Mouse (Mus musculus) MN1 (cell line): ENCODE results near the gene Nkx2-3.

Source experiments
- DNase-seq: peaks from one replicate; pipeline ENCODE4 v3.0.0-alpha.2; 2016; ENCODE audit warnings: low spot score

Nkx2-3 gene

GRCm38 (mm10) chr19:43618505-43619030 is 6.4 kb downstream of the Nkx2-3 start:
- DNase-seq: no peak

- DNase-seq: no peak
These were observed 7.9 kb downstream of the Nkx2-3 start for GRCm38 (mm10) chr19:43619916-43620479.

GRCm38 (mm10) chr19:43623913-43624312 is 11.8 kb downstream of the Nkx2-3 start:
- DNase-seq: peak; percentile 50

GRCm38 (mm10) chr19:43626160-43626559 is 14.0 kb downstream of the Nkx2-3 start:
- DNase-seq: no peak

GRCm38 (mm10) chr19:43627345-43627744 is 15.2 kb downstream of the Nkx2-3 start:
- DNase-seq: no peak

GRCm38 (mm10) chr19:43629088-43629487 is 17.0 kb downstream of the Nkx2-3 start:
- peak; percentile 54 for DNase-seq

GRCm38 (mm10) chr19:43630466-43631251 is 18.5 kb downstream of the Nkx2-3 start:
- peak; percentile 86 for DNase-seq

GRCm38 (mm10) chr19:43641833-43642232 is 29.7 kb downstream of the Nkx2-3 start:
- no peak for DNase-seq

- no peak for DNase-seq
These were observed 30.7 kb downstream of the Nkx2-3 start for GRCm38 (mm10) chr19:43642843-43643242.

- DNase-seq: no peak
These were observed 33.4 kb downstream of the Nkx2-3 start for GRCm38 (mm10) chr19:43645508-43645907.

GRCm38 (mm10) chr19:43646852-43647251 is 34.7 kb downstream of the Nkx2-3 start:
- DNase-seq: no peak

GRCm38 (mm10) chr19:43647261-43647660 is 35.1 kb downstream of the Nkx2-3 start:
- no peak for DNase-seq

GRCm38 (mm10) chr19:43648343-43648742 is 36.2 kb downstream of the Nkx2-3 start:
- no peak for DNase-seq

- DNase-seq: no peak
These were observed 39.2 kb downstream of the Nkx2-3 start for GRCm38 (mm10) chr19:43651241-43651785.

- DNase-seq: peak; percentile 46
These were observed 43.8 kb downstream of the Nkx2-3 start for GRCm38 (mm10) chr19:43655735-43656492.

- no peak for DNase-seq
These were observed 47.5 kb downstream of the Nkx2-3 start for GRCm38 (mm10) chr19:43659632-43660031.

- no peak for DNase-seq
These were observed 48.6 kb downstream of the Nkx2-3 start for GRCm38 (mm10) chr19:43660774-43661173.

GRCm38 (mm10) chr19:43662176-43662967 is 50.2 kb downstream of the Nkx2-3 start:
- DNase-seq: no peak

GRCm38 (mm10) chr19:43663471-43663870 is 51.3 kb downstream of the Nkx2-3 start:
- peak; percentile 30 for DNase-seq
